Mouse (Mus musculus) neutrophil, adult 5-6 weeks (primary cell): ENCODE data around the gene Ankrd13a. TPM values are rescaled to one million over a fixed set of nuclear protein-coding genes. Genes with fewer than 3 reads are reported as not detected.
A peak's percentile ranks its signal among the peaks of the same experiment; 100 is the strongest.
"Not testable (repeated sequence)": the region's sequence is repeated elsewhere in the genome, so short reads cannot be mapped to it uniquely, and the experiment has no call there.

ENCODE experiments used
- ATAC-seq: fragments of 151-379, 151-347 bp; 2 replicates; pipeline ENCODE4 v1.8.0; 2017; ENCODE audit warnings: mild to moderate bottlenecking, moderate TSS enrichment; ENCODE audit not compliant: insufficient number of reproducible peaks, poor library complexity, low FRiP score, severe bottlenecking; ENCODE audit errors: extremely low read depth
- total RNA-seq: library from RNA; stranded (forward); fragments of 200-1000 nt; gene quantifications from 2 replicates; pipeline ENCODE4 v1.2.3, GENCODE M21; 2017

The Ankrd13a gene
- total RNA-seq, 1 experiment from 2014 or later = 325 TPM

- ATAC-seq = peak; percentile 78
Measured at GRCm38 (mm10) chr5:114813525-114814181, 39.2 kb downstream of the Ankrd13a start.

GRCm38 (mm10) chr5:114816599-114816998, 42.1 kb downstream of the Ankrd13a start:
- ATAC-seq = no peak

GRCm38 (mm10) chr5:114818124-114818523, 43.6 kb downstream of the Ankrd13a start:
- ATAC-seq = no peak

GRCm38 (mm10) chr5:114822796-114823688, 48.6 kb downstream of the Ankrd13a start, which contains the start of gene 1500011B03Rik:
1500011B03Rik (minus strand) TSS chr5:114823468.
- ATAC-seq = peak; percentile 47

- peak; percentile 72 for ATAC-seq
Measured at GRCm38 (mm10) chr5:114824197-114824596, 49.7 kb downstream of the Ankrd13a start.

- ATAC-seq = peak; percentile 75
Measured at GRCm38 (mm10) chr5:114825978-114826691, 51.7 kb downstream of the Ankrd13a start.

- ATAC-seq = no peak
Measured at GRCm38 (mm10) chr5:114827427-114827826, 53.0 kb downstream of the Ankrd13a start.

- no peak for ATAC-seq
Measured at GRCm38 (mm10) chr5:114829740-114830139, 55.3 kb downstream of the Ankrd13a start.

GRCm38 (mm10) chr5:114836886-114837285, 62.4 kb downstream of the Ankrd13a start:
- no peak for ATAC-seq

- ATAC-seq = not testable (repeated sequence)
Measured at GRCm38 (mm10) chr5:114840481-114840880, 66.0 kb downstream of the Ankrd13a start.

- ATAC-seq = not testable (repeated sequence)
Measured at GRCm38 (mm10) chr5:114842155-114842554, 67.7 kb downstream of the Ankrd13a start.

GRCm38 (mm10) chr5:114842674-114843073, 68.2 kb downstream of the Ankrd13a start:
- no peak for ATAC-seq

- not testable (repeated sequence) for ATAC-seq
Measured at GRCm38 (mm10) chr5:114844371-114844770, 69.9 kb downstream of the Ankrd13a start.

GRCm38 (mm10) chr5:114851565-114852236, 77.2 kb downstream of the Ankrd13a start:
- ATAC-seq = no peak

GRCm38 (mm10) chr5:114853364-114853763, 78.9 kb downstream of the Ankrd13a start, which contains the start of gene 4930519G04Rik:
4930519G04Rik (plus strand) TSS chr5:114853664.
- not testable (repeated sequence) for ATAC-seq
